Mouse (Mus musculus): ENCODE measurements around the gene Cdkl3.

- TF ChIP-seq POLR2A (IDR thresholded peaks at IDR 0.05; ENCODE audit: insufficient read length, low read depth) (no peak), TCF3 (IDR thresholded peaks at IDR 0.05; ENCODE audit: insufficient read length, low read depth) (no peak), E2F4 (IDR thresholded peaks at IDR 0.05; ENCODE audit: insufficient read depth) (no peak), MYOD1 (IDR thresholded peaks at IDR 0.05; ENCODE audit: control insufficient read depth in 1 of 3, insufficient read length in 2 of 3, low read depth in 2 of 3) (no peak), MAX (IDR thresholded peaks at IDR 0.05; ENCODE audit: low read depth) (no peak), SRF (IDR thresholded peaks at IDR 0.05; ENCODE audit: control insufficient read depth, insufficient read length, low read depth) (no peak), TCF12 (IDR thresholded peaks at IDR 0.05; ENCODE audit: insufficient read depth, poor library complexity, severe bottlenecking) (no peak), USF1 (IDR thresholded peaks at IDR 0.05; ENCODE audit: low read depth) (no peak), POLR2AphosphoS2 (IDR thresholded peaks at IDR 0.05; ENCODE audit: insufficient read length, low read depth) (no peak), CEBPB (IDR thresholded peaks at IDR 0.05; ENCODE audit: insufficient read depth, poor library complexity, severe bottlenecking) (no peak)
These were observed 34.5 kb upstream of the Cdkl3 start for GRCm38 (mm10) chr11:51969511-51969910.
